Mouse (Mus musculus) macrophage (primary cell): ENCODE results near the gene Gm10663. TPM values are rescaled to one million over a fixed set of nuclear protein-coding genes. Genes with fewer than 3 reads are reported as not detected.

Source experiments
- H3K27ac ChIP-seq: fragments of 350-480 bp; formaldehyde crosslinking; 2 replicates; pipeline ENCODE4 v1.9.0; 2021
- H3K36me3 ChIP-seq: fragments of 350-480 bp; formaldehyde crosslinking; 2 replicates; pipeline ENCODE4 v1.9.0; 2021; ENCODE audit errors: inconsistent target
- H3K4me3 ChIP-seq: fragments of 350-480 bp; formaldehyde crosslinking; 2 replicates; pipeline ENCODE4 v1.9.0; 2021; ENCODE audit errors: inconsistent target
- H3K79me2 ChIP-seq: fragments of 350-480 bp; formaldehyde crosslinking; 2 replicates; pipeline ENCODE4 v1.9.0; 2021; ENCODE audit errors: inconsistent target
- WGBS: methylation state at CpG from one replicate; pipeline ENCODE4 v1.1.7; 2026; ENCODE audit warnings: inconsistent platforms; ENCODE audit not compliant: missing documents; 5-methylcytosine and 5-hydroxymethylcytosine counted together
- polyA plus RNA-seq: library from polyadenylated mRNA; stranded (reverse); fragments of 250-400 nt; gene quantifications from 3 replicates; pipeline ENCODE4 v1.2.4, GENCODE M21; 2018; ENCODE audit warnings: inconsistent platforms

The Gm10663 gene
- polyA plus RNA-seq, 1 experiment from 2014 or later, result not detected

GRCm38 (mm10) chr8:65107936-65108718, 33.3 kb downstream of the Gm10663 start:
- no peaks in the 10 kb centered on the region for H3K79me2 ChIP-seq
- H3K4me3 ChIP-seq, result no peak overlapping the region
- WGBS, result 94% methylated on average over 25 of the region's 25 CpGs
- no peak overlapping the region for H3K27ac ChIP-seq
- no peaks in the 10 kb centered on the region for H3K36me3 ChIP-seq

- H3K36me3 ChIP-seq, result no peaks in the 10 kb centered on the region
- no peaks in the 10 kb centered on the region for H3K79me2 ChIP-seq
- H3K27ac ChIP-seq, result no peak overlapping the region
- no peak overlapping the region for H3K4me3 ChIP-seq
- 74% methylated on average over 6 of the region's 6 CpGs for WGBS
These were observed 34.1 kb downstream of the Gm10663 start for GRCm38 (mm10) chr8:65108936-65109335.

DNA sequence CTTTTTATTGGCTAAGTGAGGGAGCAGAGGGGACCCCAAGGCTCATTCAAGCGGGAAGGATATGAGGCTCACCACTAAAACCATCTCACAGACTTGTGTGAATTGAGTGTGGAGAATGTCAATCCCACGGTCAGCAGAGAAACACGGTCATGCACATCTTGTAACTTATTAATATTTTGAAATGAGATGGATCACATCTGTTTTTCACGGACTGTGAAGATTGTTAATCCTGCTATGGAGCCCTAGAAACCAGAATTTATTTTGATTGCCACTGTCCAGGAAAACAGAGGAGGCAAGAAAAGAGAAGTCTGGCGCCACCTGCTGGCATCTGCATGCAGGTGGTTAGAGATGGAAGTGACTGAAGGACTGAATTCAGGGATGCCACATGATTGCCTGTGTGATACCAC, 35.5 kb downstream of the Gm10663 start:
- WGBS, result 43% methylated on average over 5 of the region's 5 CpGs
- Histone ChIP-seq H3K79me2 (no peaks in the 10 kb centered on the region), H3K27ac (no peak overlapping the region), H3K4me3 (no peak overlapping the region), H3K36me3 (no peaks in the 10 kb centered on the region)

DNA sequence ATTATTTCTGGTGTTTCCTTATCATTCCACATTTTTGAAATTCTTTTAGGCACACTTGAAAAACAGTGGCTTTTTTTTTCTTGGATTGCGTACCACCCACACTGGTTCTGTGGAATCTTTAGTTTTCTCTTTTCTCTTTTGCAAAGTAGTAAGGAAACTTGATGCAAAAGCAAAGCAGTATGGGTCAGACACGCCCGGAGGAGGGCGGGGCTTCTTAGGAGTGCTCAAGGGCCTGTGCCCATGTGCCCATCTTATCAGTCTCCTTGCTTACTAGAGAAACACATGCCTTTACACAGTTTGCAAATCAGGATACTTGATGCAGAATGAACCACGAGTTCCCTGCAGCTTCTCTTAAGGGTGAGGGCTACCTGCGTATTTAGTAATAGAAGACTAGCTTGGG, 37.3 kb downstream of the Gm10663 start:
- WGBS, result 85% methylated on average over 6 of the region's 6 CpGs
- no peak overlapping the region for H3K27ac ChIP-seq

GRCm38 (mm10) chr8:65126014-65126413, 51.2 kb downstream of the Gm10663 start:
- H3K4me3 ChIP-seq, result no peak overlapping the region
- H3K79me2 ChIP-seq, result no peaks in the 10 kb centered on the region
- H3K27ac ChIP-seq, result no peak overlapping the region
- H3K36me3 ChIP-seq, result no peaks in the 10 kb centered on the region
- WGBS, result 70% methylated on average over 1 of the region's 1 CpGs

More for the DNA sequence above, 37.3 kb downstream of the Gm10663 start:
- Histone ChIP-seq H3K4me3 (no peak overlapping the region), H3K36me3 (no peaks in the 10 kb centered on the region), H3K79me2 (no peaks in the 10 kb centered on the region)

DNA sequence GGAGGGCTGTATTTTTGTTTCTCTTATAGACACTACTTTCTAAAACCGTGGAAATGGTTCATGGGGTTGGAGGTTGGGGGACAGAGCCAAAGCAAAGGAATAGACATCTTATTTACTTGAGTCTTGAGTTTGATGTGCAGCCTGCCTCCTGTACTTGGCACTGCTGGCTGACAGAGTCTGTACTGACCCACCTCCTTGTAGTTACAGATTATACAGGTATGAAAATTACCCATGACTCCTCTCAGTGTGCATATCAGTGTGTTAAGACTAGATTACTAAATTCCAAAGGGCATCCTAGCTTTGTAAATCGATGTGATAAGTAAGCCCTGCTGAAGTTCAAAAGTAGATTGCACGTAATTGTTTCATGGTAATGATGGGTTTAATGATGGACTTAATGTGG, 51.6 kb downstream of the Gm10663 start:
- H3K36me3 ChIP-seq, result no peaks in the 10 kb centered on the region
- H3K79me2 ChIP-seq, result no peaks in the 10 kb centered on the region
- no peak overlapping the region for H3K4me3 ChIP-seq
- no peak overlapping the region for H3K27ac ChIP-seq
- 71% methylated on average over 3 of the region's 3 CpGs for WGBS

Other genes with a start within 250 kb of the Gm10663 start
- 7.7 to 17.3 TPM (median 9.3 TPM) in 3 replicates for gene Klhl2, start 225.0 kb upstream of the Gm10663 start, polyA plus RNA-seq
- 62.4 to 115 TPM (median 70.6 TPM) in 3 replicates for gene Tmem192, start 127.8 kb upstream of the Gm10663 start, polyA plus RNA-seq
- gene Trim75, start 87.2 kb upstream of the Gm10663 start, polyA plus RNA-seq, result not detected in 3 replicates
- not detected in 3 replicates for gene Trim61, start 56.5 kb upstream of the Gm10663 start, polyA plus RNA-seq
- gene Trim60, start 56.4 kb upstream of the Gm10663 start, polyA plus RNA-seq, result not detected in 3 replicates
- gene Apela, start 37.7 kb upstream of the Gm10663 start, polyA plus RNA-seq, result not detected in 3 replicates
- gene BC030870, start 54.5 kb downstream of the Gm10663 start, polyA plus RNA-seq, result not detected in 3 replicates